Mouse (Mus musculus) heart, postnatal 10 days (tissue): ENCODE measurements at regions not wholly inside any gene's neighbourhood (a gene's known extent, or its start where the extent isn't known, plus 50 kb on each side); places are given as distances from the start of the nearest gene placed in this dataset.
"Not testable (repeated sequence)": the region's sequence is repeated elsewhere in the genome, so short reads cannot be mapped to it uniquely, and the experiment has no call there.

Experiments
- DNase-seq, 2 experiments: peaks; one replicate each; pipeline ENCODE4 v3.0.0; 2021
- intact Hi-C: fragments of 180-260 bp; cut with DNase I; formaldehyde crosslinking; loops from one replicate; pipeline ENCODE4 v1.15.1; 2025

DNA sequence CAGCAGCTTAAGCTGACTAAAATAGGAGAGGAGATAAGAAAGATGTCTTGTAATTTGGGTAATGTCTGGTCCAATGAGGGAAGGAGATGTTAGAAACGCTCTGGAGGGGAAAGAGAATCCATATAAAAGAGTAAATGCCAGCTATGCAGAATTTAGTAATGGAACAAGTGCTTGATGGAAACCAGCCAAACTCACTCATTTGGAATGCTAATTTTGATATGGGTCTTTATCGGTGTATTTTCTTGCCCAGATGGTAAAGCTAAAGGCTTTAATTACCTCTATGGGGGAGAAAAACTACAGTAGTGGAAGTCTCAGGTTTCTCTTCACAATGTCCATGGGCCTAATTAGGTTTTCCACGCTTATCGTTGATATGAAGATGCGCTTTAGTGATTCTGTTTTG lies 518.3 kb downstream of the Lmo7 start:
- no peak for DNase-seq
- intact Hi-C loops: no loop called here

DNA sequence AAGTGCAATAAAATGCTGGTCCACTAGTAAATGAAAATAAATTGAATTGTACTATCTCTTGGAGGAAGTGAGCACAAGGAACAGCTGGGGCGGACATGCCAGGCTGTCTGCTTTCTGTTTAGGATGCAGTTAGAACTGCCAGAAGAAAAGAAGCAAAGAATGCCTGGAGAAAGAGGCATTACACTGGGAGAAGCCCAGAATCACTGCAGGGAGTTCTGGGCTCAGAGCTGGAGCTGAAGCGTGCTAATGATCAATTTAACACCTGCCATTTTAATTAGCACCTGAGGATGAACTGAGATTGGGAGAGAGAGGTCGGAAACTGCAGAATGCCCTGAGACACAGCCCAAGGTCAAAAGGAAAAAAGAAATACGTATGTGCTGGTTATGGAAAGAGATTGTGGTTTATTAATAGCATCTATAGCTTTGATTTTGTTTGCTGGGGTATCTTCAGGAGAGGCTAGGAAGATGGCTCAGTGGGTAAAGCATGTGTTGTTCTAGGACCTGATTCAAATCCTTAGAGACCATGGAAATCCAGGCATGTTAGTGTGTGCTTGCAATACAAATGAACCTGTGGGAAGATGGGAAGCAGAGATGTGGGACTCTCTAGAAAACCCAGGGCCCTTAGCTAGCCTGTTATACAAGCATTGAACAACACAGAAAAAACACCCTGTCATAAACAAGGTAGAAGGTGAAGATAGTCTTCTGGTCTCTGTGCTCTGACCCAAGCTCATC lies 514.2 kb downstream of the Lmo7 start:
- intact Hi-C loops: no loop called here
- no peak for DNase-seq

DNA sequence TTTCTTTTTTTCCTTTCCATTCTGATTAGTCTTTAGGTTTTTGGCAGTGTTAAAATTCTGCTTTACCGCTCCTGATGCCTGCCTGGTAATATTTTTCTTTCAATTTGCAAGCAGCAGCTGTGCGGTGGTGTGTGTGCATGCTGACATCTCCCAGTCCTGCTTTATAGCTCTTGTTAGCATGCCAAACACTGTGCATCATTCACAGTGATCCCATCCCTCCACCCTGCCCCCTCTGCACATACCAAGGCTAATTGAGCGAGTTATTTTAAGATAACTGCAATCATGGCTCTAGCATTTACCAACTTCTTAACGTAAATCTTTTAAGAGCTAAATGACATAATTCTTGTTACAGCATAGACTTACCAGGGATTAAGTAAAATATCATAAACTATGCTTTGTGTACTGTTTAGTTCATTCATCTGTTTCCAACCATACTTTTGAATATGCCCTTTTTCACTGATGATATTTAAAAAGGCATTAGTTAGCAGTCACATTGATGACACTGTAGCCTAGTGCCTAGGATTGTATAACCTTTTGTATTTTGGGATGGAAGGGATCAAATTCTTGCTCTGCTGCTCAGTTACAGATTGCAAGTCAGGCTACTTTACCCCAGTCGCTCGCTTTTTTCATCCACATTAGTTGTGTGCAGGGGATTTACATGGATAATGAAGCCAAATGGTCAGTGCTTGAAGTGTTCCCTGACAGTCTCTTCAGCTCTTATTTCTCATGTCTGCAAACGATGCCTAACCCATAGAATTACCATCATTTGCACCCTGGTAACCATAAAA lies 487.0 kb downstream of the Lmo7 start:
- intact Hi-C loops: no loop called here
- DNase-seq: no peak

DNA sequence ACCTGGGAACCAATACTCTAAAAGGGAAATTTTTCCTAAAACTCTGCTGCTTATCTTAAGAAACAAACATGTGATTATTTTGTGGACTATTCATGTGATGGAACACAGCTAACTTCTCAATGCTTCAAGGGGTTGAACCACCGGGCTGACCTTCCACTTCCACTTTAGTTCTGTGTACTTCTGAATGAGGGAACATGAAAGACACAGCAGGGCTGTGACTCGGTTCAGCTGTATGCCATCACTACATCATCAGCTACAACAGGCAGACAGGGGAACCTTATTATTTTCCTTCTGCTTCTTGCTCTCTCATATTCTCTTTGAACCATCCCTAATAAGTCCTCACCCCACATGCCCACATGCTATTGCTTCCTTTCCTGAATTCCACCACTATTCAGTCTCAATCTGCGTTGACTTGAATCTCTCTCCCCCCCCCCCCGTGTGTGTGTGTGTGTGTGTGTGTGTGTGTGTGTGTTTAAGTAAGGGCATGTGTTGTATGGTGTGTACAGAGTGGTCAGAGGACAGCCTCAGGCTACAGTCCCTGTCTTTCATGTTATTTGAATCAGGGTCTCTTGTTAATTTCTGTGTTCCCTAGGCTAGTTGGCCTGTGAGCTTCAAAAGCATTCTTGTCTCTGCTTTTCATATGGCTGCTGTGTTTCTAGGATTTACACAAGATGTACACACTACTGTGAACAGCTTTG lies 485.7 kb downstream of the Lmo7 start:
- no peak for DNase-seq
- intact Hi-C loops: no loop called here

DNA sequence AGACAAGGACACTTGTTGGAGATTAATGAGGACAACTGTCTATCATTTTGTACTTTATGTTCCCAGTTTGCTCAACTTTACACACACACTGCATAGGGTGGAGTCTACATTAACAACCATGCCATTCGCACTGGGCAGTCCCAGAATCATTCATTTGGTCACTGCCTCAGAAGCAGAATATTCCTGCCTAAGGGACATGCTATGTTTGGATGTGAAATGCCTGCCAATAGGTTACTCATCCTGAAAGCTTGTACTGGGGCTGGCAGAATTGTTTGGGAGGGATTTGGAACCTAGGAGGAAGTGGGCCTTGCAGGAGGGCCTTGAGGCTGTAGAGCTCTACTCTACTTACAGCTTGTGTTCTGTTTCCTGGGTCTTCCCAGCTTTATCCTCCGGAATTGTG lies 482.3 kb downstream of the Lmo7 start:
- DNase-seq: peak in 1 of 2 experiments; percentile 5
- intact Hi-C loops: no loop called here

DNA sequence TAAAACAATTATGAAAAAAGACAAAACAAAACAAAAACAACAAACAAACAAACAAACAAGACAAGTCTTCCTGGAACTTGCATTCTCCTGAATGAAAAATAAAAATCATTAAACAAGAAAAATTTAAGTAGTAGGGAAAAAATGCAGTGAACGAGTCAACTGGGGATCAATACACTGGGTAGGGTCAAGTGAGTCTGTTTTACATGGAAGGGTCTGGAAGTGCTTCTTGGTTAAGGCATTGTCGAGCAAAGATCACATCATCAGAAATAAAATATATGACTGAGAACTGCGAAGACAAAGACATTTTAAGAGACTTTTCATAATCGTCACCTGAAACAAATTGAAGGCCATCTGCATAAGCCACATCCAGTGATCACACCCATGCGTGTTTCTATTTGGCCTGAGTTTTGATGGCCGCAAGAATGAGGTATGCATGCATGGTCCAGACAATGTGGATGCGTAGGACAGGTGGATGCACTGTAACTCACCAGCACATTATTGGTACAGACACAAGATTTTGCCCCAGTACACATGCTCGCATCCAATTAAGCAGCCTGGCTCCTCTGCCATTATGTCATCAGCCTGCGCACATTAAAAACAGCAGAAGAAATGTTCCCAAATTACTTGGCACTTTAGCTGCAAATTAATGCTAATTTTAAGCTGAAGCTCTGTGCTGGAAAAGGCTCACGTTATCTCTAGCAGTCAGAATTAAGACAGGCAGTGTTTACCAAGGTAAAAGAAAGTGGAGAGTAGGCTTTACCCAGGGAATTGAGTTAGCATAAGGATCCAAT lies 475.3 kb downstream of the Lmo7 start:
- DNase-seq: no peak
- intact Hi-C loops: no loop called here

DNA sequence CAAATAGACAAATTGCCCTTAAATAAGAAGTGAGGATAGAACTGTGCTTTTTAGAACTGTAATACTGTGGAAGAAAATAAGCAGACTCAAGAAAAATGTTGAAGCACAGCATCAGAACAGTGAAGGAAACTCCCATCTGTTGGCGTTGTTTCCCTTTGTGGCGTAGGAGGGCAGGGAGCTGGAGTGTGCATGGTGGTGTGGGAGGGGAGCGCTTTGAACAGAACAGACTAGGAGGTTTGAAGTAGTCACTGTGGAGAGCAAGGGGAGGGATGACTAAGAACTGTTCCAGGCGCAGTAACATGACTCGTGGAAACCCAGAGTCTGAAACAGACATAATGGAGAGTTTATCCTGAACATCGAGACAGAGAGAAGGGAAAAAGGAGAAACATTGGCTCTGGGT lies 469.7 kb downstream of the Lmo7 start:
- DNase-seq: no peak
- intact Hi-C loops: no loop called here

DNA sequence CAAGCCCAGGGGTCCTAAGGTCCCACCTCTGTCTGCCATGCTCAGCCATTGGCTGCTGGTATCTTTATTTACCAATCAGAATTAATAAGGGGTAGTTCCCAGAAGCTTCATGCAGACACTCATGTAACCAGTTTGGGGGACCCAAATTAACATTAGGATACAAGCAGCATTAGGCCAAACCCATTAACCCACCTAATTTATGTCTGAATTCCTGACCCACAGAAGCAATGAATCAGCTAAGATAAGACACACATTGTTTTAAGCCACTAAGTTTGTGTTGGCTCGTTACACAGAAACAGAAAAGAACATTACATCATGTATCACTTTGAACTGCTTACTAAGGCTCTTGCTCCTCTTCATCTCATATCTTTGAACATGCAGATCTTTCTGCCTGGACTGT lies 461.0 kb downstream of the Lmo7 start:
- DNase-seq: no peak
- intact Hi-C loops: no loop called here

DNA sequence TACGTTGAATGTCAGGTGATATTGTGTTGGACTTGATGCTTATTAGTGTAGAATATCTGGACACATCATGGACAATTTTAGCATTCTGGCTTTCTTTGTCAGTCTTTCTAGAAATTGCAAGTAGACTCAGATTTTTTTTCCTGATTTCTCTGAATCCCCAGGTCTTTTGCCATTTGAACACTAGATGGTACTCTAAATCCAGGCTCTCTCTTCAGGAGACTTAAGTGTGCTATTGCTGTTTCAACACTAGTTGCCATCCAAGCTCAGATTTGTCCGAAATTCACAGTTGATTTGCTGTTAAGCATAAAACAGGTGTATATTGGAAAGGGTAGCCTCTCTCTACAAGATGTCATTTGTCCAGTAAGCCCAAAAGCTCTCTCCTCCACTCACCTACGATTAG lies 451.5 kb downstream of the Lmo7 start:
- DNase-seq: no peak
- intact Hi-C loops: loop anchor here (1.0 to 5.0 kb wide), 2 partner anchors 329 to 811 kb away; no protein-coding TSS in a partner anchor

DNA sequence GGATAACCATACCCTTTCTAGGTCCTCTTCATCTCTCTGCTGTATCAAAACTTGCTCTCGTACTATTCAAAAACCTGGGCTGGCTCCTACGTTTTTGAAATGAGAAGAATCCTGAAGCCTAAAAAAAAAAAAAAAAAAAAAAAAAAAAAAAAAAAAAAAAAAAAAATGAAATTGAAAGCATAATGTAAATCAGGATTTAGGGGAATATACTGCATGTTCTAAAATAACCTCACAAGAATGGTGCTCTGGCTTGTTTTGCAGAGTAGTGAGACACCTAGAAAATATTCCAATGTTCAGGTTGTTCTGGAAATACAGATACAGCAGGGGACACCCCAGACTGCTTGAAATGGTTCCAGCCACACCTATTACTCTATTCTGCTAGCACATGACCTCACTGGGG lies 442.0 kb downstream of the Lmo7 start:
- no peak for DNase-seq
- intact Hi-C loops: no loop called here

DNA sequence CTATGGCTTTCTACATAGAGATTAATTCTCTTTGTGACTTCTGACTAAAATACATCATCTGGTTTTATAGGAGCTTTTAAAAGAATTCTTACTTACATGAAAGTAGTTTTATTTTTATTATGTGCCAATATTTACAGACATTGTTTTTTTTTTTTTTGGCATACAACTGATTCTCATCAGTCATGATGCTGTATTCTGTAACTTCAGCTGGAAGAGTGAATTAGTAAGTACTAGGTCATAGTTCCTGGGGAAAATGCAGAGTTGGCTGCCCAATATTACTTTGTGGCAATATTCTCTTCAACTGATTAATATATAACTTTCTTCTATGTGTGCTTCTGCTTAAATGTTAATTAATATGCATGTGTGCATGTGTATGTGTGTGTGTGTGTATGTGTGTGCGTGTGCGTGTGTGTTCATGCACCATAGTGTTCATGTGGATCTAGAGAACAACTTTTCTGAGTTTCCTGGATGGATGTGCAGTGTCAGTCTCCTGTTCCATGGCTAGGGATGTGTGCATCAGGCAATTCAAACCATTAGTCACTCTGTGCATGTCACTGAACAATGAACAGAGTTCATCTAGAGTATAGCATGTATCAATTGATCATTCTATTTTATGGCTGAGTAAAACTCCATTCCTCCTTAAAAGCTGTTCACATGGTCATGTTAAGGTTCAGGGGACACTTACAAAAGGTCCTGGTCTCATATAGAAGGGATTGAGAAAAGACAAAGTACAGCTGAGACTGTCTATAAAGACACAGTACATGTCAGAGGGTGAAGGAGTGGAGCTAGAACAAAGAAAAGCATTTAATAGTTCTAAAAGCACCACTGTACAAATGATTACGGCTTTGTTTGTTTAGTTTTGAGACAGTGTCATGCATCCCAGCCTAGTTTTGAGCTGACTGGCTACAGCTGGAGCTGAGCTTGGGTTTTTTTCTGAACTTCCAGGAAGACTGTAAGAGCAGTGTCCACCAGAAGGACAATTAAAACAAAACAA lies 431.8 kb downstream of the Lmo7 start:
- no peak for DNase-seq
- intact Hi-C loops: no loop called here

DNA sequence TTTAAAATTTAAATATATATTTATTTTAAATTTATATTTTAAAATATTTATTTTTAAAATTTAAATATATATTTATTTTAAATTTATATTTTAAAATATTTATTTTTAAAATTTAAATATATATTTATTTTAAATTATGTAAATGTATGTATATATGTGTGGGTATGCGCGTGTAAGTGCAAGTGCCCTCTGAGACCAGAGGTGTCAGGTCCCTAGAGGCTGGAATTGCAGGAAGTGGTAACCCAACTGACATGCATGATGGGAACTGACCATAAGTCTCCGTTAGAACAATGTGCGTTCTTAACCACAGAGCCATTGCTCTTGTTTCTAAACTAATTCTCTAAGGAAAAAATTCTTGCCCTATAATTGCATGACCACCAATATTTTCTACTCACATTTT lies 420.7 kb downstream of the Lmo7 start:
- intact Hi-C loops, DNase-seq: not testable (repeated sequence)

DNA sequence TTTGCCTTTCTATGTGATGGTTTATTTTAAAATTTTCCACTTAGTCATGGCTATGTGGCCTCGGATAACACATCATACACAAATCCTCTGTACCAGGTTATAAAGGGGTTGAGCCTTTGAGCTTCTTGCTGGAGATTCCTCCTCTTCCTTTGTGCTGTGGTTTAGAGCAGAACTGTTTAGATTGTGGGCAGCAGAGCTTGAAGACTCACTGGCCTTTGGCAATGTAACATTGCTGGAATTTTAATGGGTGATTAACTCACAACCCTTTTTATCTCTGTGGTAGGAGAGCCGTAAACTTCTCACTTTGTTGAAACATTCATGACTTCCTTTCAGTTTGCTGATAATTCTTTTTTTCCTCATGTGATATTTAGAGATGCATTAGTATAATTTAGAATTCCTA lies 413.0 kb downstream of the Lmo7 start:
- no peak for DNase-seq
- intact Hi-C loops: no loop called here

DNA sequence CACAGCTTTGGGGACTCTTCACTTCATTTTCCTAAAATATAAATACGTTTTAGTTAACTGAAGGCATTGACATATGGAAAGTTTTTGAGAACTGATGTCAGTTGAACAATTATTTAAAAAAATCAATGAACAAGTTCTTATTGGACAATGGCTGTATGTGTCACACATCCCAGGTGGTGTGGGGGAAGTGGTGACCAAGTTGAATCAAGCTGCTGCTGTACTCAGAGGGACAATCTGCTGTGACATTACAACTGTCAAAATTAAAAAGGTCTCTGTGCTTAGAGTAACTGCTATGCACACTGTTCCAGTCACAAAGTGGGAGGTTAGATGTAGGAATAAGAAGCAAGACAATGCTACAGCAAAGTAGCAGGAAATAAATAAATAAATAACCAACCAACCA lies 409.2 kb downstream of the Lmo7 start:
- intact Hi-C loops: no loop called here
- DNase-seq: no peak

DNA sequence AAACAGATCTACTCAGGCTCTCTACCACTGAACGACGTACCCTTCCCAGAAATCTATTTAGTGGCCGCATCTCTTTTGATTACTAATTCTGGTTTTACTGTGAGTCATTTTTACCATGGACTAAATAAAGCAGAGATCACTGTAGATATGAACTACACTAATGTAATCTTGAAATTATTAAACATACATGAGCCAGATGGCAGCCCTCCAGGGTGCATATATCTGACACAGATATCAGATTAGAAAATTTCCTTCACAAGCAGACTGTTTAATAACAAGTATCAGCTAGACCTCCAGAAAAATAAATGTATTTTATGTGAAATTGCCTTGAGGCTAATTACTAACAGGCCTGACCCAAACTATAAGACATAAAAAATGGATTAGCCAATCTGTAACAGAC lies 388.4 kb downstream of the Lmo7 start:
- intact Hi-C loops: no loop called here
- no peak for DNase-seq

DNA sequence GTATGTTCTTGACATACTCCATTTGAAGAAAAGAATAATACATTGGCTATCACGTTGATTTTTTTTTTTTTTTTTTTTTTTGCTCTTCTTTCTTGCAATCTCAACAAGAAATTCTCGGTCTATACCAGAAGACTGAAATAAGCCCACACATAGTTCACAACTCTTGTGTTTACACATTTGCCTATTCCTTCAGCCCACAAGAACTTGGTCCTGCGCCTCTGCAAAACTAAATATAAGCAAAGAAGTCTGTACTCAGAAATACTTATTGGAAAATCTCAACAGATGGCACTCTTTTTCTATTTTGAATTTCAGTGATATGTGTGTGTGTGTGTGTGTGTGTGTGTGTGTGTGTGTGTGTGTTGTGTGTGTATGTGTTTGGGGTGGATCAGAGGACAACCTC lies 376.4 kb downstream of the Lmo7 start:
- DNase-seq: no peak
- intact Hi-C loops: no loop called here

DNA sequence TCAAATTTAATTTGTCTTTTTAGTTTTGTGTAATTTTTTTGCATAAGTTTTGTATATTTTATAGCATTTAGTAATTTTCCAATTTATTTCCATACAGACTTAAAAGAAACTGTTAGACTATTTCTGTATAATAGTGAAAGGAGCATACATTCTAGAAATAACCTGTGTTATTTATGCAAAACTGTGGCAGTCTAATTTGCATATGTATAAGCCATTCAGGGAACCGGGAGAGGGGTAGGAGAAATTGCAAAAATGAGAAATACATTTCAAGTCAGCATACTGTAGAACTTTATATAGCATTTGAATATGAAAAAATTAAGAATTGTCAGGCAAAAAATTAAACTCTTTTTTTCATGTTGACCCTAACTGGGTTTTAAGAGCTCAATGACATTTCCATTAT lies 364.3 kb downstream of the Lmo7 start:
- DNase-seq: no peak
- intact Hi-C loops: no loop called here

DNA sequence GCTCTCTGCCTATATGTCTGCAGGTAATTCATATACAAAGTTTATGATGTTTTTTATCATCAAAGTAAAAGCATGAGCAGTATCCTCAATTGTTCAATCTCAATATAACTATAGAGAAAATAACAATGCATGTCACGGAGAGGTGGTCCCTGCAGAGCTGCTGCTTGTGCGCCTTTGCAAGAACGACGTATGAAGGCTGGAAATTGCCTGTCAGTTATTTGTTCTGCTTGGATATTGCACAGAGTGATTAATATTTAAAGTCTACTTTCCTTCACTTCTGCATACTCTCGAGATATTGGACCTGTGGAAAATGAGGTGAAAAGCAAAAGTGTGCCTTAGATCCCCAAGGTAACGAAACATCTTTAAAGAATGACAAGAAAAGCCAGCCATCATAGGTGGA lies 362.8 kb downstream of the Lmo7 start:
- intact Hi-C loops: no loop called here

DNA sequence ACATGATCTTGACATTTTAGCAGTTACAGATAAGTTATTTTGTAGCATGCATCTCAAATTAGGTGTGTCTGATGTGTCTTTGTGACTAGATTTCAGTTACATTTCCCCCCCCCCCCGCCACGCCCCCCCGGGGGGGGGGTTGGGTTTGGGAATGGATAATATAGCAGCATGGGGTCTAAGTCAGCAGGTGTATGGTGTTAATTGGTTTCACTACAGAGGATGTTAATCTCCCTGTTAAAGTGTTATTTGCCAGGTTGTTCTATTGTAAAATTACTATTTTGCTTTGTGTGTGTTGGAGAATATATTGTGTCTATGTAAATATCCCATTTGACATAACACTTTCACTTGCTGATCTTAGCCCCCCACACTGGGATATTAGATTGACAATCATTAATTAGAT lies 319.2 kb downstream of the Lmo7 start:
- intact Hi-C loops: no loop called here
- no peak for DNase-seq

More for the DNA sequence above, 362.8 kb downstream of the Lmo7 start:
- no peak for DNase-seq

DNA sequence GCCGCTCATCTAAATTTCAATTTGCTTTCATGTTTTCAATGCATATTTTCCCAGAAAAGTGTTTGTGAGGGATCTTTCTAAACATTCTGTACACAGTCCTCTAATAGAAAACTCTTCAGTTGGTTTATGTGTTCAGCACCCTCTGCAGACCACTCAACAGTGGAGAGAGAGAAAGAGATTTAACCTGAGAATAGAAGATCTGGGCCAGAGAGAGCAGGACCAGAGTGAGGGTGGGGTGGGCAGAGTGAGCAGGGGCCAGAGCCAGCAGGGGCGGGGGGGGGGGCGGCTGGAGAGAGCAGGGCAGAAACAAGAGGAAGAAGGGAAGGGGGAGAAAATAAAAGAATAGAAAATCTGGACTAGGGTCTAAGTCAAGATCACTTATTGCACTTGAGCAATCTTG lies 318.7 kb downstream of the Lmo7 start:
- no peak for DNase-seq
- intact Hi-C loops: no loop called here
